Comparison of ENCODE assay signal across 8 mouse cellular contexts in genomic region chr8:111033482-111034215, GRCm38 (mm10). TPM values are rescaled to one million over a fixed set of nuclear protein-coding genes. Genes with fewer than 3 reads are reported as not detected.
DNase-seq lines count a peak whose midpoint lies in the region; ATAC-seq and TF ChIP-seq lines count a peak whose summit lies in the region.

No protein-coding gene starts in this region.

- 0 out of 2 replicates have a peak overlapping the region, but pooled peaks have one; percentile 32 for H3K4me2 ChIP-seq in CH12.LX (ENCODE audit: insufficient read depth, low read depth, poor library complexity, severe bottlenecking)
- H3K4me2 ChIP-seq in forebrain, embryonic 11.5 days (ENCODE audit: low read depth, low read length, severe bottlenecking), result peak overlapping the region; percentile 68
- peak overlapping the region; percentile 82 for H3K4me2 ChIP-seq in heart, embryonic 16.5 days (ENCODE audit: low read depth, low read length)
- H3K4me2 ChIP-seq in liver, embryonic 15.5 days, result peak overlapping the region; percentile 71
- peak overlapping the region; percentile 77 for H3K4me2 ChIP-seq in neural tube, embryonic 12.5 days (replicated peaks)

- TF ChIP-seq RAD21 in CH12.LX (IDR thresholded peaks at IDR 0.05; ENCODE audit: low read depth, low read length), result no peak

- TF ChIP-seq CTCF in CH12.LX (conservative IDR thresholded peaks at IDR 0.05 in 1 of 2, IDR thresholded peaks at IDR 0.05 in 1 of 2; ENCODE audit: low read depth in 2 of 2, low read length in 2 of 2), result no peak

- no peaks in the 10 kb centered on the region for H3K27me3 ChIP-seq in CH12.LX (replicated peaks)
- H3K27me3 ChIP-seq in forebrain, embryonic 11.5 days (ENCODE audit: control insufficient read depth, insufficient read depth, low read length), result no peaks in the 10 kb centered on the region
- peaks cover 4% of the 10 kb centered on the region; the same call in 1 of the 2 replicates for H3K27me3 ChIP-seq in heart, embryonic 16.5 days (ENCODE audit: control insufficient read depth, insufficient read depth, low read length)
- H3K27me3 ChIP-seq in liver, embryonic 15.5 days, result 0 out of 2 replicates have a peak, but pooled peaks cover 7% of the 10 kb centered on the region
- H3K27me3 ChIP-seq in neural tube, embryonic 12.5 days (replicated peaks), result 0 out of 2 replicates have a peak, but pooled peaks cover 5% of the 10 kb centered on the region

- H3K9me3 ChIP-seq in CH12.LX (replicated peaks; ENCODE audit: low read length), result no peaks in the 10 kb centered on the region
- H3K9me3 ChIP-seq in forebrain, embryonic 11.5 days (ENCODE audit: control insufficient read depth, low read length), result no peaks in the 10 kb centered on the region
- no peaks in the 10 kb centered on the region for H3K9me3 ChIP-seq in heart, embryonic 16.5 days (replicated peaks; ENCODE audit: control insufficient read depth, low read length)
- no peaks in the 10 kb centered on the region for H3K9me3 ChIP-seq in liver, embryonic 15.5 days (replicated peaks)
- H3K9me3 ChIP-seq in neural tube, embryonic 12.5 days, result no peaks in the 10 kb centered on the region

- in situ Hi-C loops in CH12.LX (cut with MboI; ENCODE audit: low pct_ligation_motif_present, low pct_unique_long_range_greater_than_20kb, low sequenced_read_pairs), result no loop called here

- TF ChIP-seq EP300 in CH12.LX (IDR thresholded peaks at IDR 0.05; ENCODE audit: low read length), result peak; percentile 56

- DNase-seq in CH12.LX (ENCODE audit: extremely low read depth), result peak; percentile 100
- DNase-seq in c-Kit-positive CD71-positive TER-119-negative erythroid progenitor cells, embryonic 14.5 days (ENCODE audit: low read depth), result peak; percentile 100
- peak; percentile 95 for DNase-seq in forebrain, embryonic 11.5 days (ENCODE audit: low spot score)
- DNase-seq in kidney, postnatal 36 days, result peak; percentile 97 to 100
- peak; percentile 100 for DNase-seq in telencephalon, adult 2 months (ENCODE audit: low read depth, low spot score)

- peaks cover 43% of the 10 kb centered on the region for H3K79me2 ChIP-seq in CH12.LX (replicated peaks; ENCODE audit: control insufficient read depth, extremely low read depth, insufficient read depth, poor library complexity, severe bottlenecking)

- peaks cover 24 to 37% of the 10 kb centered on the region in 2 experiments for H3K36me3 ChIP-seq in CH12.LX (replicated peaks in 1 of 2; ENCODE audit: control insufficient read depth in 1 of 2, insufficient read depth in 1 of 2, low read length in 1 of 2)
- peaks cover 6% of the 10 kb centered on the region; the same call in 1 of the 2 replicates for H3K36me3 ChIP-seq in forebrain, embryonic 11.5 days (ENCODE audit: control insufficient read depth, insufficient read depth, low read length)
- H3K36me3 ChIP-seq in heart, embryonic 16.5 days (ENCODE audit: control insufficient read depth, insufficient read depth), result peaks cover 15% of the 10 kb centered on the region
- peaks cover 39% of the 10 kb centered on the region for H3K36me3 ChIP-seq in liver, embryonic 15.5 days (replicated peaks)
- peaks cover 20% of the 10 kb centered on the region for H3K36me3 ChIP-seq in neural tube, embryonic 12.5 days

- H3K4me1 ChIP-seq in CH12.LX (ENCODE audit: control insufficient read depth in 1 of 2, insufficient read depth in 2 of 2), result peaks cover 5 to 41% of the 10 kb centered on the region in 2 experiments; a peak in 3 of 4 replicates
- H3K4me1 ChIP-seq in forebrain, embryonic 11.5 days (replicated peaks; ENCODE audit: control insufficient read depth, insufficient read depth, low read length), result peaks cover 2% of the 10 kb centered on the region
- peaks cover 8% of the 10 kb centered on the region for H3K4me1 ChIP-seq in heart, embryonic 16.5 days (ENCODE audit: control insufficient read depth, insufficient read depth, low read length)
- H3K4me1 ChIP-seq in liver, embryonic 15.5 days (replicated peaks), result peaks cover 38% of the 10 kb centered on the region
- peaks cover 17% of the 10 kb centered on the region for H3K4me1 ChIP-seq in neural tube, embryonic 12.5 days

- WGBS in forebrain, embryonic 11.5 days, result 6% methylated on average over 37 of the region's 37 CpGs
- WGBS in heart, embryonic 16.5 days, result 5% methylated on average over 37 of the region's 37 CpGs
- 6% methylated on average over 37 of the region's 37 CpGs for WGBS in liver, embryonic 15.5 days (ENCODE audit: insufficient replicate concordance)
- 5% methylated on average over 37 of the region's 37 CpGs for WGBS in neural tube, embryonic 12.5 days

- H3K4me3 ChIP-seq in CH12.LX (replicated peaks in 1 of 3; ENCODE audit: low read depth in 2 of 3, low read length in 2 of 3, poor library complexity in 1 of 3), result peak overlapping the region; percentile 71 to 92 (median 74)
- peak overlapping the region; percentile 79 for H3K4me3 ChIP-seq in forebrain, embryonic 11.5 days (ENCODE audit: low read depth, low read length)
- peak overlapping the region; percentile 96 for H3K4me3 ChIP-seq in heart, embryonic 16.5 days (ENCODE audit: low read length)
- H3K4me3 ChIP-seq in liver, embryonic 15.5 days (replicated peaks), result peak overlapping the region; percentile 84
- H3K4me3 ChIP-seq in neural tube, embryonic 12.5 days, result peak overlapping the region; percentile 71

- peak overlapping the region; percentile 43; the same call in 1 of the 2 replicates for H3K27ac ChIP-seq in CH12.LX (ENCODE audit: insufficient read depth, low read depth)
- H3K27ac ChIP-seq in forebrain, embryonic 11.5 days (ENCODE audit: low read depth, low read length), result peak overlapping the region; percentile 80
- peak overlapping the region; percentile 61 for H3K27ac ChIP-seq in heart, embryonic 16.5 days (ENCODE audit: low read length)
- peak overlapping the region; percentile 90 for H3K27ac ChIP-seq in liver, embryonic 15.5 days (replicated peaks)
- peak overlapping the region; percentile 67; the same call in 1 of the 2 replicates for H3K27ac ChIP-seq in neural tube, embryonic 12.5 days

- peak overlapping the region; percentile 100 for H3K9ac ChIP-seq in CH12.LX (ENCODE audit: insufficient read depth, low read depth)
- peak overlapping the region; percentile 66 for H3K9ac ChIP-seq in forebrain, embryonic 11.5 days (ENCODE audit: low read length)
- peak overlapping the region; percentile 77 for H3K9ac ChIP-seq in heart, embryonic 16.5 days (ENCODE audit: low read length)
- peak overlapping the region; percentile 92 for H3K9ac ChIP-seq in liver, embryonic 15.5 days
- peak overlapping the region; percentile 75 for H3K9ac ChIP-seq in neural tube, embryonic 12.5 days

- dilution Hi-C loops in CH12.LX (cut with MboI; ENCODE audit: extremely low pct_ligation_motif_present, extremely low pct_unique_long_range_greater_than_20kb, low sequenced_read_pairs), result no loop called here

- TF ChIP-seq POLR2A in CH12.LX (IDR thresholded peaks at IDR 0.05; ENCODE audit: low read depth, low read length), result peak; percentile 87

- peak; percentile 99 for ATAC-seq in forebrain, embryonic 11.5 days (replicated peaks; ENCODE audit: low FRiP score)
- peak; percentile 100 for ATAC-seq in heart, embryonic 16.5 days (replicated peaks; ENCODE audit: extremely low read depth, insufficient read depth, low FRiP score)
- peak; percentile 95 for ATAC-seq in liver, embryonic 15.5 days (ENCODE audit: insufficient read depth)
- peak; percentile 99 for ATAC-seq in neural tube, embryonic 12.5 days (ENCODE audit: low FRiP score, low read depth)

RNA-seq across cellular contexts. Expression of gene Aars, which starts 0.7 kb away (rescaled TPM):
- total RNA-seq in CH12.LX (2012; rRNA removed) (125 and 130 TPM in 2 replicates), CH12.LX (2014; rRNA removed) (72.6 and 81.9 TPM in 2 replicates)
- 142 and 171 TPM in 2 replicates for polyA plus RNA-seq in CH12.LX (2012; ENCODE audit: insufficient read length, low read depth)
- polyA plus RNA-seq in forebrain, embryonic 11.5 days (2014; fragmentation: Nextera tagmentation; extraction: Ambion mirVana), result 79.0 and 91.7 TPM in 2 replicates
- 35.3 and 35.5 TPM in 2 replicates for polyA plus RNA-seq in heart, embryonic 16.5 days (2015; fragmentation: Nextera tagmentation; extraction: Ambion mirVana)
- polyA plus RNA-seq in liver, embryonic 15.5 days (2015; fragmentation: Nextera tagmentation; extraction: Ambion mirVana), result 54.0 and 55.0 TPM in 2 replicates
- 80.1 and 83.8 TPM in 2 replicates for polyA plus RNA-seq in neural tube, embryonic 12.5 days (2016; fragmentation: Nextera tagmentation; extraction: Ambion mirVana)

RNA-seq across cellular contexts. Expression of gene Ddx19b, which starts 2.1 kb away (rescaled TPM):
- total RNA-seq in CH12.LX (2012; rRNA removed) (12.6 and 13.0 TPM in 2 replicates), CH12.LX (2014; rRNA removed) (14.4 and 14.9 TPM in 2 replicates)
- 13.5 and 14.1 TPM in 2 replicates for polyA plus RNA-seq in CH12.LX (2012; ENCODE audit: insufficient read length, low read depth)
- polyA plus RNA-seq in forebrain, embryonic 11.5 days (2014; fragmentation: Nextera tagmentation; extraction: Ambion mirVana), result 9.9 and 10.2 TPM in 2 replicates
- 4.0 and 4.4 TPM in 2 replicates for polyA plus RNA-seq in heart, embryonic 16.5 days (2015; fragmentation: Nextera tagmentation; extraction: Ambion mirVana)
- polyA plus RNA-seq in liver, embryonic 15.5 days (2015; fragmentation: Nextera tagmentation; extraction: Ambion mirVana), result 2.4 and 3.0 TPM in 2 replicates
- 7.5 and 7.9 TPM in 2 replicates for polyA plus RNA-seq in neural tube, embryonic 12.5 days (2016; fragmentation: Nextera tagmentation; extraction: Ambion mirVana)

RNA-seq across cellular contexts. Expression of gene Exosc6, which starts 22.5 kb away (rescaled TPM):
- total RNA-seq in CH12.LX (2012; rRNA removed), result 3.9 and 23.5 TPM in 2 replicates
- 20.3 and 24.3 TPM in 2 replicates for total RNA-seq in CH12.LX (2014; rRNA removed)
- polyA plus RNA-seq in CH12.LX (2012; ENCODE audit: insufficient read length, low read depth), result 3.2 and 3.9 TPM in 2 replicates
- polyA plus RNA-seq in forebrain, embryonic 11.5 days (2014; fragmentation: Nextera tagmentation; extraction: Ambion mirVana), result 10.8 and 13.1 TPM in 2 replicates
- 5.6 and 6.4 TPM in 2 replicates for polyA plus RNA-seq in heart, embryonic 16.5 days (2015; fragmentation: Nextera tagmentation; extraction: Ambion mirVana)
- 3.5 and 6.0 TPM in 2 replicates for polyA plus RNA-seq in liver, embryonic 15.5 days (2015; fragmentation: Nextera tagmentation; extraction: Ambion mirVana)
- 0.30 and 6.2 TPM in 2 replicates for polyA plus RNA-seq in neural tube, embryonic 12.5 days (2016; fragmentation: Nextera tagmentation; extraction: Ambion mirVana)

RNA-seq across cellular contexts. Expression of gene Ddx19a, which starts 36.0 kb away (rescaled TPM):
- total RNA-seq in CH12.LX (2012; rRNA removed) (28.8 and 36.4 TPM in 2 replicates), CH12.LX (2014; rRNA removed) (19.0 and 23.1 TPM in 2 replicates)
- 96.5 and 107 TPM in 2 replicates for polyA plus RNA-seq in CH12.LX (2012; ENCODE audit: insufficient read length, low read depth)
- polyA plus RNA-seq in forebrain, embryonic 11.5 days (2014; fragmentation: Nextera tagmentation; extraction: Ambion mirVana), result 36.2 and 37.3 TPM in 2 replicates
- 8.4 and 10.3 TPM in 2 replicates for polyA plus RNA-seq in heart, embryonic 16.5 days (2015; fragmentation: Nextera tagmentation; extraction: Ambion mirVana)
- polyA plus RNA-seq in liver, embryonic 15.5 days (2015; fragmentation: Nextera tagmentation; extraction: Ambion mirVana), result 9.3 and 9.9 TPM in 2 replicates
- 14.5 and 16.7 TPM in 2 replicates for polyA plus RNA-seq in neural tube, embryonic 12.5 days (2016; fragmentation: Nextera tagmentation; extraction: Ambion mirVana)

RNA-seq across cellular contexts. Expression of gene Clec18a, which starts 58.6 kb away (rescaled TPM):
- total RNA-seq in CH12.LX (2012; rRNA removed), result not detected in 2 replicates
- total RNA-seq in CH12.LX (2014; rRNA removed), result not detected in 2 replicates
- polyA plus RNA-seq in CH12.LX (2012; ENCODE audit: insufficient read length, low read depth), result not detected in 2 replicates
- 0.36 and 0.49 TPM in 2 replicates for polyA plus RNA-seq in forebrain, embryonic 11.5 days (2014; fragmentation: Nextera tagmentation; extraction: Ambion mirVana)
- polyA plus RNA-seq in heart, embryonic 16.5 days (2015; fragmentation: Nextera tagmentation; extraction: Ambion mirVana), result 0.11 TPM in 1 of 2 replicates, not detected in the other
- polyA plus RNA-seq in liver, embryonic 15.5 days (2015; fragmentation: Nextera tagmentation; extraction: Ambion mirVana), result not detected in 2 replicates
- polyA plus RNA-seq in neural tube, embryonic 12.5 days (2016; fragmentation: Nextera tagmentation; extraction: Ambion mirVana), result 1.2 and 2.2 TPM in 2 replicates

Comparison
In these comparisons a context has a peak if more than half of its experiments do, and no peak if none do; other contexts are left out.
1. Peak in every context shown above with its lines: DNase-seq, ATAC-seq, H3K4me3 ChIP-seq and H3K27ac ChIP-seq.
2. H3K4me2 ChIP-seq: peak in every context shown above with its lines; median percentile 82 in heart, embryonic 16.5 days; 77 in neural tube, embryonic 12.5 days; 71 in liver, embryonic 15.5 days; 68 in forebrain, embryonic 11.5 days; 32 in CH12.LX.